Comparison of ENCODE assay signal across 7 mouse cellular contexts in the genomic region with DNA sequence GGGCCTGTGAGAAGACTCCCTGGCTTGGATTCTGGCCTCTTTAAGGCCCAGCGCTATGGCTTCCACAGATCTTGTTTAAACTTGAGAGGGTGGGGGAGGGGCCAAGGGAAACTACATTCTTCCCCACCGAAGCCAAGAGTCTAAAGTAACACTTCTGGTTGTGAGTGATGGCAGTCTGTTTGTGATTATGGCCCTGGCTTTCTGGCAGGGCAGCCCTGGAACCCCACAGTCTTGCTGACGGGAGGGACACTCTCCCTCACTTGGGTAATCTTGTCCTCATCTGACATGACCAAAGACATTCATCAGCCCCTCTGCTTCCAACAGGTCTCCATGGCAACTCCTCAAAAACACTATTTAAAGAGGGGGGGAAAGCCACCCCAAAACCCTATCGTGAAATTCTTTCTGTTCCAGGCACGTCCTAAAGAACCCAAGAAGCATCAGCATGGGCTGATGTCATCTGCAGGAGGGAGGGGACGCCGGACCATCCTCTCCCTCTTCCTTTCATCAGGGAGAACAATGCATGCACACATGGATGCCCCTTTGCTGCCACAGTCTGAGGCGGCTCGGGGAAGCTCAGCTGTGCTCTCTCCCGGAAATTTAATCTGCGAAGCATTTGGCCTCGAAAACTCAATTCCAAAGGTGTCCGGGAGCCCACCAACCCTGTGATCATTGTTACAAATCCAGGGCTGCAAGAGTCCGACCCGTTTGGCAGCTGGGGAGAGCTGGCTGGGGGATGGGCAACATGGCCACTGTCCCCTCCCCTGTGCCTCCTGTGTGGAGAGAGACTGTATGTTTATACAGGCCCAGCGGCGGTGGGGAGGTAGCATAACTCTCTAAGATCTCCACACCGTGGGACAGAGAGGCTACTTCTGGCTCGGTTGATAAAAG.
DNase-seq lines count a peak whose midpoint lies in the region; ATAC-seq and TF ChIP-seq lines count a peak whose summit lies in the region.

No protein-coding gene starts in this region.

- TF ChIP-seq POLR2A in lung, adult 2 months (IDR thresholded peaks at IDR 0.05; ENCODE audit: borderline replicate concordance, extremely low read depth, low read depth, low read length): no peak

- no peaks in the 10 kb centered on the region for H3K27me3 ChIP-seq in lung, embryonic 16.5 days (ENCODE audit: control insufficient read depth, insufficient read depth, low read depth, low read length)
- no peaks in the 10 kb centered on the region for H3K27me3 ChIP-seq in forebrain, embryonic 16.5 days (replicated peaks; ENCODE audit: control insufficient read depth, insufficient read depth, low read length)

- H3K9ac ChIP-seq in lung, embryonic 16.5 days (ENCODE audit: low read length): 0 out of 2 replicates have a peak overlapping the region, but pooled peaks have one; percentile 14
- H3K9ac ChIP-seq in forebrain, embryonic 16.5 days (replicated peaks; ENCODE audit: low read depth, low read length): no peak overlapping the region

- DNase-seq in lung, adult 2 months: no peak
- DNase-seq in lung, postnatal 36 days: peak; percentile 34
- no peak for DNase-seq in B cell, adult 2 months
- no peak for DNase-seq in spleen, postnatal 10 days (ENCODE audit: low spot score in 2 of 2)
- DNase-seq in T-cell, adult 2 months (ENCODE audit: low spot score): no peak

- peak; percentile 80 for ATAC-seq in lung, embryonic 16.5 days (ENCODE audit: low read depth)
- peak; percentile 73 for ATAC-seq in forebrain, embryonic 16.5 days

- H3K4me3 ChIP-seq in lung, embryonic 16.5 days (ENCODE audit: low read length): no peak overlapping the region
- no peak overlapping the region for H3K4me3 ChIP-seq in lung, adult 2 months (replicated peaks; ENCODE audit: extremely low read depth, low read depth, low read length)
- no peak overlapping the region for H3K4me3 ChIP-seq in forebrain, embryonic 16.5 days (replicated peaks; ENCODE audit: low read length)

- H3K9me3 ChIP-seq in lung, embryonic 16.5 days (ENCODE audit: control insufficient read depth, low read length): no peaks in the 10 kb centered on the region
- no peaks in the 10 kb centered on the region for H3K9me3 ChIP-seq in forebrain, embryonic 16.5 days (ENCODE audit: control insufficient read depth, low read length)

- 8% methylated on average over 19 of the region's 19 CpGs for WGBS in lung, embryonic 16.5 days
- 26% methylated on average over 19 of the region's 19 CpGs for WGBS in lung, adult 2 months
- WGBS in forebrain, embryonic 16.5 days: 6% methylated on average over 19 of the region's 19 CpGs

- H3K4me1 ChIP-seq in lung, embryonic 16.5 days (replicated peaks; ENCODE audit: control insufficient read depth, insufficient read depth, low read length): peaks cover 35% of the 10 kb centered on the region
- H3K4me1 ChIP-seq in lung, adult 2 months (ENCODE audit: control insufficient read depth, insufficient read depth, low read length): peaks cover 26% of the 10 kb centered on the region
- peaks cover 19% of the 10 kb centered on the region for H3K4me1 ChIP-seq in forebrain, embryonic 16.5 days (replicated peaks; ENCODE audit: control insufficient read depth, insufficient read depth, low read length)

- H3K36me3 ChIP-seq in lung, embryonic 16.5 days (ENCODE audit: control insufficient read depth, insufficient read depth, low read length): no peaks in the 10 kb centered on the region
- H3K36me3 ChIP-seq in forebrain, embryonic 16.5 days (ENCODE audit: control insufficient read depth, insufficient read depth): no peaks in the 10 kb centered on the region

- peak overlapping the region; percentile 68 for H3K27ac ChIP-seq in lung, embryonic 16.5 days (ENCODE audit: low read length)
- no peak overlapping the region for H3K27ac ChIP-seq in forebrain, embryonic 16.5 days (ENCODE audit: low read length)

- no peak for TF ChIP-seq CTCF in lung, adult 2 months (IDR thresholded peaks at IDR 0.05; ENCODE audit: insufficient read depth, low read length)

- H3K4me2 ChIP-seq in lung, embryonic 16.5 days (ENCODE audit: low read depth, low read length): peak overlapping the region; percentile 17; the same call in 1 of the 2 replicates
- peak overlapping the region; percentile 10; the same call in 1 of the 2 replicates for H3K4me2 ChIP-seq in forebrain, embryonic 16.5 days (ENCODE audit: low read length)
